12 mouse cellular contexts compared by ENCODE assay signal in genomic region chr9:63492291-63492690, GRCm38 (mm10).
DNase-seq lines count a peak whose midpoint lies in the region; ATAC-seq lines count a peak whose summit lies in the region.
"Had no signal": no experiment of that assay in that cellular context is flagged by ENCODE, and none has a peak within 500 bp of the region (broad histone marks: within the 10 kb centered on the region; RNA-seq: fewer than 3 reads in every experiment).

No protein-coding gene starts in this region.

- no peak overlapping the region for H3K9ac ChIP-seq in heart, embryonic 15.5 days
- H3K9ac ChIP-seq: limb, embryonic 12.5 days; neural tube, embryonic 12.5 days had no signal

- H3K4me1 ChIP-seq in heart, embryonic 15.5 days (replicated peaks) = peaks cover 4% of the 10 kb centered on the region; the same call in 1 of the 2 replicates

- no peak for ATAC-seq in heart, embryonic 15.5 days (replicated peaks; ENCODE audit: insufficient number of reproducible peaks, insufficient read depth, low FRiP score, low read depth)
- ATAC-seq: intestine, postnatal 0 days had no signal

- intact Hi-C loops in heart, postnatal 25 days (cut with DNase I) = no loop called here

- H3K27me3 ChIP-seq in heart, embryonic 15.5 days = no peaks in the 10 kb centered on the region
- H3K27me3 ChIP-seq: limb, embryonic 12.5 days; neural tube, embryonic 12.5 days had no signal

- no peak for DNase-seq in heart, postnatal 25 days (ENCODE audit: low spot score)
- DNase-seq in right cerebral cortex, postnatal 14 days = peak; percentile 9
- no peak for DNase-seq in right cerebral cortex, postnatal 10 days (ENCODE audit: low spot score in 2 of 2)
- peak; percentile 34 for DNase-seq in embryo, embryonic 11 days
- DNase-seq in mesoderm, embryonic 11.5 days (ENCODE audit: low read depth, low spot score) = peak; percentile 8
- DNase-seq in urinary bladder, postnatal 25 days (ENCODE audit: low spot score) = no peak
- DNase-seq: heart, postnatal 36 days had no signal

- no peaks in the 10 kb centered on the region for H3K36me3 ChIP-seq in heart, embryonic 15.5 days
- H3K36me3 ChIP-seq: limb, embryonic 12.5 days; neural tube, embryonic 12.5 days had no signal

- WGBS in heart, embryonic 15.5 days = 9% methylated on average over 9 of the region's 9 CpGs

- no peaks in the 10 kb centered on the region for H3K9me3 ChIP-seq in heart, embryonic 15.5 days (replicated peaks)
- H3K9me3 ChIP-seq: limb, embryonic 12.5 days; neural tube, embryonic 12.5 days had no signal

- H3K27ac ChIP-seq in heart, embryonic 15.5 days = no peak overlapping the region
- H3K27ac ChIP-seq: limb, embryonic 12.5 days; macrophage; neural tube, embryonic 12.5 days had no signal

- no peak overlapping the region for H3K4me3 ChIP-seq in heart, embryonic 15.5 days
- H3K4me3 ChIP-seq: limb, embryonic 12.5 days; neural tube, embryonic 12.5 days had no signal

- 0 out of 2 replicates have a peak overlapping the region, but pooled peaks have one; percentile 5 for H3K4me2 ChIP-seq in heart, embryonic 15.5 days
- H3K4me2 ChIP-seq: limb, embryonic 12.5 days; neural tube, embryonic 12.5 days had no signal

Comparison
In these comparisons a context has a peak if more than half of its experiments do, and no peak if none do; other contexts are left out.
1. DNase-seq: peak in right cerebral cortex, postnatal 14 days (single experiment), embryo, embryonic 11 days (single experiment) and mesoderm, embryonic 11.5 days (single experiment); none in heart, postnatal 25 days (single experiment), right cerebral cortex, postnatal 10 days (0 of 2) and urinary bladder, postnatal 25 days (single experiment).